Mouse (Mus musculus) ES-E14 (cell line): ENCODE results near the gene Hoxc13. TPM values are rescaled to one million over a fixed set of nuclear protein-coding genes. Genes with fewer than 3 reads are reported as not detected.

Experiments used
- DNase-seq: peaks from one replicate; pipeline ENCODE4 v3.0.0-alpha.2; 2013; ENCODE audit warnings: low read depth, low spot score
- H3K27ac ChIP-seq: 2 replicates; pipeline ENCODE4 v1.5.1; 2012; ENCODE audit warnings: low read depth, mild to moderate bottlenecking, low read length, moderate library complexity, mixed read lengths; ENCODE audit not compliant: poor library complexity, insufficient read depth, severe bottlenecking
- H3K36me3 ChIP-seq: 2 replicates; pipeline ENCODE4 v1.6.1; 2012; ENCODE audit warnings: mild to moderate bottlenecking, low read length, moderate library complexity, mixed read lengths; ENCODE audit not compliant: control insufficient read depth, poor library complexity, insufficient read depth, severe bottlenecking
- H3K4me1 ChIP-seq, 2 experiments: fragments of 150-350 bp in 1 of 2; sonication (generic) in 1 of 2; 2 replicates each; pipeline ENCODE4 v1.6.1; 2012; ENCODE audit warnings: low read length in 2 of 2, mild to moderate bottlenecking in 1 of 2, mixed read lengths in 1 of 2; ENCODE audit not compliant: control insufficient read depth in 2 of 2, insufficient read depth in 2 of 2, poor library complexity in 1 of 2
- H3K4me3 ChIP-seq, 2 experiments: fragments of 150-350 bp in 1 of 2; sonication (generic) in 1 of 2; 2 replicates each; pipeline ENCODE4 v1.5.1; 2012; ENCODE audit warnings: low read length in 2 of 2, low read depth in 1 of 2, mild to moderate bottlenecking in 1 of 2, mixed read lengths in 1 of 2; ENCODE audit not compliant: insufficient read depth in 1 of 2, poor library complexity in 1 of 2, severe bottlenecking in 1 of 2
- H3K9ac ChIP-seq: 2 replicates; pipeline ENCODE4 v1.6.1; 2012; ENCODE audit warnings: low read depth, mild to moderate bottlenecking, low read length, mixed read lengths; ENCODE audit not compliant: poor library complexity, insufficient read depth, severe bottlenecking
- H3K9me3 ChIP-seq: fragments of 150-350 bp; sonication (generic); 2 replicates; pipeline ENCODE4 v1.6.1; 2012; ENCODE audit warnings: low read depth, mild to moderate bottlenecking, low read length; ENCODE audit not compliant: control insufficient read depth, insufficient read depth
- CHD2 ChIP-seq: IDR thresholded peaks from 2 replicates; pipeline ENCODE4 v1.6.1; 2014; ENCODE audit warnings: mild to moderate bottlenecking, low read depth, low read length, inconsistent platforms
- HCFC1 ChIP-seq: IDR thresholded peaks from 2 replicates; pipeline ENCODE4 v1.6.1; 2012; ENCODE audit warnings: low read length, inconsistent platforms, borderline replicate concordance; ENCODE audit not compliant: insufficient read depth
- MAFK ChIP-seq: IDR thresholded peaks from 2 replicates; pipeline ENCODE4 v1.6.1; 2014; ENCODE audit warnings: mild to moderate bottlenecking, low read depth, low read length, inconsistent platforms; ENCODE audit not compliant: insufficient read depth
- ZC3H11A ChIP-seq: IDR thresholded peaks from 2 replicates; pipeline ENCODE4 v1.6.1; 2012; ENCODE audit warnings: low read depth, mild to moderate bottlenecking, inconsistent platforms, low read length, borderline replicate concordance
- ZNF384 ChIP-seq: IDR thresholded peaks from 2 replicates; pipeline ENCODE4 v1.6.1; 2012; ENCODE audit warnings: low read depth, low read length, inconsistent platforms
- in situ Hi-C, 2 experiments: fragments of 600-800 bp; cut with MboI; formaldehyde crosslinking; loops; one replicate each; pipeline ENCODE4 v1.15.1; 2025; ENCODE audit warnings: low sequenced_read_pairs in 2 of 2, inconsistent platforms in 1 of 2; ENCODE audit not compliant: unreplicated experiment in 2 of 2
- total RNA-seq: library from RNA; depleted of rRNA; stranded (reverse); fragments of 300-350 nt; gene quantifications from 2 replicates; pipeline ENCODE4 v1.2.3, GENCODE M21; 2012

Gene Hoxc13
- total RNA-seq, 1 experiment: 0.94 TPM

GRCm38 (mm10) chr15:102947276-102947675, 26.4 kb downstream of the Hoxc13 start:
- in situ Hi-C loops: loop anchor here in 1 of 2 experiments (25.0 kb wide), 1 partner anchor 935 kb away; the partner anchor contains the start of gene Krt8
- H3K9me3 ChIP-seq: no peaks in the 10 kb centered on the region
- TF ChIP-seq MAFK (no peak), ZC3H11A (no peak), ZNF384 (0 out of 2 replicates have a peak, but pooled peaks have one; percentile 18)
- H3K36me3 ChIP-seq: no peaks in the 10 kb centered on the region
- H3K4me3 ChIP-seq: no peak overlapping the region
- no peak for DNase-seq
- H3K4me1 ChIP-seq: no peaks in the 10 kb centered on the region; a peak in 2 of 4 replicates
- no peak overlapping the region for H3K27ac ChIP-seq
- H3K9ac ChIP-seq: no peak overlapping the region

- no peak for TF ChIP-seq CHD2
- TF ChIP-seq MAFK: no peak
- no peak for TF ChIP-seq ZC3H11A
- no peak for TF ChIP-seq ZNF384
- no peak for TF ChIP-seq HCFC1
- Histone ChIP-seq H3K9me3 (no peaks in the 10 kb centered on the region), H3K27ac (no peak overlapping the region), H3K36me3 (no peaks in the 10 kb centered on the region), H3K4me3 (no peak overlapping the region), H3K4me1 (no peaks in the 10 kb centered on the region; a peak in 2 of 4 replicates), H3K9ac (no peak overlapping the region)
- DNase-seq: no peak
- in situ Hi-C loops: loop anchor here in 1 of 2 experiments (25.0 kb wide), 1 partner anchor 937 kb away; the partner anchor contains the start of gene Krt8
Observed at GRCm38 (mm10) chr15:102948842-102949241, 27.9 kb downstream of the Hoxc13 start.

- H3K9me3 ChIP-seq: no peaks in the 10 kb centered on the region
- no peak overlapping the region for H3K4me3 ChIP-seq
- H3K4me1 ChIP-seq: no peaks in the 10 kb centered on the region; a peak in 2 of 4 replicates
- no peak for TF ChIP-seq ZNF384
- TF ChIP-seq HCFC1: no peak
- TF ChIP-seq ZC3H11A: no peak
- no peak for TF ChIP-seq CHD2
- no peak for TF ChIP-seq MAFK
- DNase-seq: no peak
- no peak overlapping the region for H3K9ac ChIP-seq
- in situ Hi-C loops: loop anchor here in 1 of 2 experiments (25.0 kb wide), 1 partner anchor 937 kb away; the partner anchor contains the start of gene Krt8
- H3K27ac ChIP-seq: no peak overlapping the region
- no peaks in the 10 kb centered on the region for H3K36me3 ChIP-seq
Observed at GRCm38 (mm10) chr15:102949696-102950095, 28.8 kb downstream of the Hoxc13 start.

DNA sequence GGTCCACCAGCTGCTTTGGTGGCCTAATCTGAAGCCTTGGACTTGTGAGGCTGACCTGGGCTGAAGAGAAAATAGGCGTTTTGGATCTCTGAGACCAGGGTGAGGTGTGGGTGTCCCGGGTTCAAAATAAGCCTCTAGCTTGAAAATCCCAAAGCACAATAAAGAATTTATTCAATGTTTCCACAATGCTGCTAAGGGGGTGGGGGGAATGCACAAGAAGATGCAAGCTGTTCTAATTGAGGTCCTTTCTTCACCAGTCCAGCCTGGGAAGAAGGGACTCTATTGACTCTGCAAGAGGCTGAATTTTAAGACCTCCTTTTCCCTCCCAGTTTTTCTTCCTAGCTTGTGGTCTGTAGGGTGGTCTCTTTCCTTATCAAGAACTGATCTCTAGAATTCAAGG, 30.0 kb downstream of the Hoxc13 start:
- TF ChIP-seq HCFC1: no peak
- TF ChIP-seq ZNF384: no peak
- TF ChIP-seq MAFK: no peak
- no peak for TF ChIP-seq ZC3H11A
- TF ChIP-seq CHD2: no peak
- no peaks in the 10 kb centered on the region; a peak in 2 of 4 replicates for H3K4me1 ChIP-seq
- H3K9me3 ChIP-seq: no peaks in the 10 kb centered on the region

DNA sequence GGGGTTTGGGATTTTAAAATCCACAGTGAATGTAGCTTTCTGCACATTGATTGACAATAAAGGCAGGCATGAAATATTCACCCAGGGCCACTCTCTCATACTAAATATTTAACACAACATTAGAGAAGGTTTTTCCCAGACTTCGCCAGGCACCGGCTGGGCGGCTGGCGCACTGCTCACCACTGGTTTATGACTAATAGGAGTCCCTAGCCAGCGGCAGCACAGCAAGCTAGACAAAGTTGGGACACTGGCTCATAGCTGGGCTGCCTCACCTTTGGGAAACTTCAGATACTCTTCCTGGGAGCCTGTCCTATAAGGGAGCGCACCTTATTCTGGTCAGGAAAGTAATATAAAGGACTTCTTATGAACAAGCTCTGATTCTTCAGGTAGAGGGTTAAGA, 32.7 kb downstream of the Hoxc13 start:
- Histone ChIP-seq H3K4me1 (peaks cover 0 to 6% of the 10 kb centered on the region in 2 experiments; a peak in 1 of 4 replicates), H3K27ac (no peak overlapping the region), H3K4me3 (no peak overlapping the region), H3K36me3 (no peaks in the 10 kb centered on the region), H3K9ac (no peak overlapping the region), H3K9me3 (no peaks in the 10 kb centered on the region)
- TF ChIP-seq MAFK: no peak
- TF ChIP-seq ZNF384: no peak
- TF ChIP-seq ZC3H11A: no peak
- in situ Hi-C loops: no loop called here
- DNase-seq: no peak

More for the DNA sequence above, 30.0 kb downstream of the Hoxc13 start:
- Histone ChIP-seq H3K36me3 (no peaks in the 10 kb centered on the region), H3K4me3 (no peak overlapping the region), H3K27ac (no peak overlapping the region), H3K9ac (no peak overlapping the region)
- no peak for DNase-seq
- in situ Hi-C loops: no loop called here
